Mouse (Mus musculus): ENCODE measurements around the gene Ttc39b. TPM values are rescaled to one million over a fixed set of nuclear protein-coding genes. Genes with fewer than 3 reads are reported as not detected.
A peak's percentile ranks its signal among the peaks of the same experiment; 100 is the strongest.

Gene Ttc39b
- total RNA-seq, 2 experiments from 2014 or later, result 13.4 to 17.7 TPM

- DNase-seq, result peak; percentile 86 to 87
- intact Hi-C loops (cut with DNase I), result loop anchor here (2.0 kb wide), 1 partner anchor 15 kb away; no protein-coding TSS in a partner anchor
Observed at GRCm38 (mm10) chr4:83323201-83323903, 703 bp downstream of the Ttc39b start.

GRCm38 (mm10) chr4:83319736-83320135 is 4.3 kb downstream of the Ttc39b start:
- intact Hi-C loops (cut with DNase I), result no loop called here
- DNase-seq, result no peak

- DNase-seq, result no peak
- intact Hi-C loops (cut with DNase I), result no loop called here
Observed at GRCm38 (mm10) chr4:83318758-83319157, 5.3 kb downstream of the Ttc39b start.

- intact Hi-C loops (cut with DNase I), result no loop called here
Observed at GRCm38 (mm10) chr4:83317826-83318348, 6.2 kb downstream of the Ttc39b start.

GRCm38 (mm10) chr4:83316718-83317117 is 7.3 kb downstream of the Ttc39b start:
- DNase-seq, result no peak
- intact Hi-C loops (cut with DNase I), result no loop called here

More at GRCm38 (mm10) chr4:83317826-83318348, 6.2 kb downstream of the Ttc39b start:
- DNase-seq, result no peak

DNA sequence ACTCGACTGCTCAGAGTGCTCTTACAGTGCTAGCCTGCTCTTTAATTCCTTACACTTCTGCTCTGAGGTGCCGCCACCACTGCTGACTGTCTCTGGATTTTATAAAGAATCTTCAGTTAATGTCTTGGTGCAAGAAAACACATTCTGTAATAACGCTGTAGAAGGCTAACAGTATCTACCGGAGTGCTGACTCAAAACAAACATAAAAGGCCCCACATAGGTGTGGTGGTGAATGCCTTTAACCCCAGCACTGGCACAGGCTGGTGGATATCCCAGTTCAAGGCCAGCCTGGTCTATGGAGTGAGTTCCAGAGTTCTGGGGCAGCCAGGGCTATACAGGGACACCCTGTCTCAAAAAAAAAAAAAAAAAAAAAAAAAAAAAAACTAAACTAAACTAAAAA is 8.1 kb downstream of the Ttc39b start:
- intact Hi-C loops (cut with DNase I), result no loop called here
- no peak for DNase-seq

DNA sequence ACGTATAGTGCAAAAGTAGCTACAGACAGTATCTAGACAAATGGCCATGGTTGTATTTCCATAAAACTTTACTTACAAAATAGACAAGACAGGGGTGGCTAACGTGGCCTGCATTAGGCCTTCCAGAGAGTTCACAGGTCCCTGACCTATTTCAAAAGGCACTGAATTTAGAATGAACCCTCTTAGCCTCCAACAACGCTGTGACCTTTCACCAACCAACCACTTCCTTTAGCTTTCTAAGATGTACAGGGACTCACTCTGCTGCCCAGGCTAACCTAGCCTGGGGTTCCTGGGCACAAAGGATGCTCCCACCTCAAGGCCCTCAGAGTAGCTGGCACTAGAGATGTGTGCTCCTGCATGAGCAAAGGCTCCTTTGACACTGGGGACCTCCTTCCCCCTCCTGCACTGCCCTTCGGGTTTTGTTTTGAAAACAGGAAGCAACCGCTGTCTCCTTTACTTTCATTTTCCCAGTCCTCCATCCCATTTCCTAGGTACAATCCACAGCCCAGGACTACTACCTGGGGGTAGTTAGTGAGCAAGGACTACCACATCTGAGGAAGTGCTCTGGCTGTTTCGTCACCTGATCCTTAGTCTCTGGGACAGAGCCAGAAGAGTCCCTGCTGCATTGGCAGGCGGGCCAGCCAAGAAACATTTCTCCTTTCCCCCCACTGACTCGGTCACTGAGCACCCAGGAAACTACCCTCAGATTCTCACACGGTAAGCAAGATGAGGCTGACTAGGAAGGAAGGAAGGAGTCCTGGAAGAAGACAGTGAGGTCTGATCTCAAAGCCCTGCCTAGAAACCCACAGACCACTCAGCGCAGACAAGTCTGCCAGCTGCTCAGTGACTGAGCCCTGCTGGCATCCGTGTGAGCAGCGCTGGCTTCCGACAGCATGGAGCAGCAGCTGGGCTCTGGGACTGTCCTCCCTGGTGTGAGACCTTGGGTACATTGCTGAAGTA is 8.9 kb downstream of the Ttc39b start:
- DNase-seq, result peak in 1 of 2 experiments; percentile 39
- intact Hi-C loops (cut with DNase I), result no loop called here

DNA sequence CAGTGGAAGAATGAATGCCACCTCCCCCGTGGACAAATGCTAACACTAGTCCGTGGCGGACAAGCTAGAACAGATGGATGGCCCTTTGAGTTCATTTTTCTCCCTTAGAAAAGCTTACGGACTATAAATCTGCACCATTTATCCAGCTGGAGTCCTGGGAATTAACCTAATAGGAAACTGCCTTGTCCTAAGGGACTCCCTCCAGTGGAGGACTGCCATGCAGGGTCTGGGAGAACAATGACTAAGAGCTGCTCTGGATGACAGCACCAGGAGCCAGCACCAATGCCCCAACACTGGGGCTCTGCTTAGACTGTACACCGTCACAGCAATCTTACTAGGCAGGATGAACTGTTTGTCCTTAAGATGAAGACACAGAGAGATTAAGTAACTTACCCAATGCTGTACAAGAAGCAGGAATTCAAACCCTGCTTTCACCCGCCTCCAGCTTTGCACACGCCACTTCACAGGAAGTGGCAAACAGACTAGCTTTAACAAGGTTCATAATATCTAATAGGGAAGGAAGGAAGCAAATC is 9.7 kb downstream of the Ttc39b start:
- intact Hi-C loops (cut with DNase I), result no loop called here
- no peak for DNase-seq

GRCm38 (mm10) chr4:83312336-83312735 is 11.7 kb downstream of the Ttc39b start:
- intact Hi-C loops (cut with DNase I), result no loop called here
- DNase-seq, result peak; percentile 31 to 44

GRCm38 (mm10) chr4:83311481-83311880 is 12.6 kb downstream of the Ttc39b start:
- DNase-seq, result no peak
- intact Hi-C loops (cut with DNase I), result no loop called here

- intact Hi-C loops (cut with DNase I), result no loop called here
- no peak for DNase-seq
Observed at GRCm38 (mm10) chr4:83310990-83311389, 13.1 kb downstream of the Ttc39b start.

GRCm38 (mm10) chr4:83308914-83309313 is 15.1 kb downstream of the Ttc39b start:
- intact Hi-C loops (cut with DNase I), result loop anchor here (2.0 to 10.0 kb wide), 2 partner anchors 14 to 266 kb away; no protein-coding TSS in a partner anchor
- DNase-seq, result no peak

DNA sequence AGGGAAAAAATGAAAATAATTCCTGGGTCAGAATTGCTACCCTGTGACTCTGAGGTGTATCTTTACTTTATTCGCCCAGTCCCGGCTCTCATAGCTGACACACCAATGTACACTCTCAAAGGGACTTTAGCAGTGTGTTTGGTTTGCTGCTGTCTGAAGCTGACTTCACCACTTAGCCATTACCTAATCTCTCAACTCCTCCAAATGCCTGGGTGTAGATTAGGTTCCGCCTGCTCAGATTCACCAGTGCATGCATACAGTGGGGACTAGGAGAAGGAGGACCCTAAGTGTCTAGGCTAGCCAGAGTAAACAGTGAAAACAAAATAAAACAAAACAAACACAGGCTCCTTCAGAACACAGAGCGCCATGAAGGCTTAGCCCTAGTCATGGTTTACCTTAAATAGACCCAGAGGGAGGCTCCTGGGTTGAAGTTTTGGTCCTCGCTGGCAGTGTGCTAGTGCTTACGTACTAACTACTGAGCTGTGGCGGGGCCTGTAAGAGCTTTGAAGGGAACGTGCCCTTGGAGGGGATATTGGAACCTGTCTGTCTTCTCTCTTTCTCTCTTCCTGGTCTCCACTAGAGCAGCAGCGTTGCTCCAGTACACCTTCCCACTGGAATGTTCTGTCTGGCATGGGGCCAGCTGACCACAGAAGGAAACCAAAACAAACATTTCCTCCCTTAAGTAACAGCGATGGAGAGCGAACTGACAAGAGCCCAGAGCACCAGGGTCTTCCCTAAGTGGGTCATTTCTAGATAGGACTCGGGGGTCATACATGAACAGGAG is 16.2 kb downstream of the Ttc39b start:
- intact Hi-C loops (cut with DNase I), result loop anchor here (2.0 to 10.0 kb wide), 2 partner anchors 15 to 267 kb away; no protein-coding TSS in a partner anchor
- peak; percentile 51 to 69 for DNase-seq

DNA sequence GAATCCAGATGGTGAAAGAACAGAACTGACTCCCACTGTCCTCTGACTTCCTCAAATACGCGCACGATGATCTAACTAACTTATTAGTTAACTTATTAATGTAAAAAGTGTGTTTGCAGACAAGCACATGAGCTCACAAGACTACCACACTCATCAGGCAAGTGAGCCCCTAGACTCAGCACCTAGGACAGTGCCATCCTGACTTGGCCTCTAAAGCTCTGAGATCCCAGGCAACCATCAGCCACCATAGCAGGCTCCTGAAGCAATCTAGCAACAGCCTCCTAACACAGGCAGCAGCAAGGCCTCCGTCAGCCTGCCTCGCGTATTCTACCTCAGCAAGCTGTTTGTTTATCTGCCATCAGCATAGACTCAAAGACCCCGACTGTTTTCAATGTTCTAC is 17.2 kb downstream of the Ttc39b start:
- intact Hi-C loops (cut with DNase I), result loop anchor here (10.0 kb wide), 1 partner anchor 268 kb away; no protein-coding TSS in a partner anchor
- DNase-seq, result no peak

- no peak for DNase-seq
- intact Hi-C loops (cut with DNase I), result loop anchor here (10.0 kb wide), 1 partner anchor 270 kb away; no protein-coding TSS in a partner anchor
Observed at GRCm38 (mm10) chr4:83305099-83305498, 19.0 kb downstream of the Ttc39b start.

DNA sequence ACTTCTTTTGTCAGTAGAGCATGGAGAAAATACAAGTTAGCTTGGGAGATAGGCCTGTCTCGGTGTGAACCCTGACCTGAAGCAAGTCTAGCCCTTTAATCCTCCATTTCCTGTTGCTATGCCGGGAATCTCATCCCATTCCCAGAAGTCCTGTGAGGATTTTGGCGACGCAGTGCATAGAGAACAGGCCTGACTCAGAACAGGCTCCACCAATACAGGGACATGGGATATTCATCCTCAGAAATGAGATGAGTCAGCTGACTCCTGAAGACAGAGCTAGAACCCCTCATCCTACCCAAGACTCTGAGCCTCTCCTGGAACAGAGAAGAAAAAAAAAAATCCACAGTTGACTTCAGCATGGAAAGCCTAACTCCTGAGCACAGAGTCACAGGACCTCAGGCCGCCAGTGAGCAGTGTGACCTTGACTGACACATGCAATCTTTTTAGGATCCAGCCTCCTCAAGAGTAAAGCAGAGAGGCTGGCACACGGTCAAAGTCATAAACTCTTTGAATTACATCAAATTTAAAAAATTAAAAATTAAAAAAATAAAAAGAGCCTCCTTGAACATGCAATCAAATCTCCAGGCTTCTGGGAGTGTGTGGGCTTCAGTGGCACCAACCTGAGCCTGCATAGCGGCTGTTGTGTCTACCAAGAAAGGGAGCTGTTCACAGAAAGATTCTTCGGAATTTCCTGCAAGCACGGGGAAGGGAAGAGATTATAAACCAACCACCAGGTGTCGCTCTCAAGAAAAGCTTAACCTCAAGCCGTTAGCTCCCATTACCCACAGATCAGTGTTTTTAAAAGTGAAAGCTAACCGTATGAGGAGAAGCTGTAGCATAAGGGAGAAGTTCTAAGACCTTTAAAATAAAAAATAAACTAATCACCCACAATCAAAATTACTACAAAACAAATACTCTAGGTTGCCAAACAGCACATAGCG is 20.9 kb downstream of the Ttc39b start:
- intact Hi-C loops (cut with DNase I), result loop anchor here (1.0 to 10.0 kb wide), 3 partner anchors 41 to 272 kb away; no protein-coding TSS in a partner anchor
- peak; percentile 72 to 83 for DNase-seq

DNA sequence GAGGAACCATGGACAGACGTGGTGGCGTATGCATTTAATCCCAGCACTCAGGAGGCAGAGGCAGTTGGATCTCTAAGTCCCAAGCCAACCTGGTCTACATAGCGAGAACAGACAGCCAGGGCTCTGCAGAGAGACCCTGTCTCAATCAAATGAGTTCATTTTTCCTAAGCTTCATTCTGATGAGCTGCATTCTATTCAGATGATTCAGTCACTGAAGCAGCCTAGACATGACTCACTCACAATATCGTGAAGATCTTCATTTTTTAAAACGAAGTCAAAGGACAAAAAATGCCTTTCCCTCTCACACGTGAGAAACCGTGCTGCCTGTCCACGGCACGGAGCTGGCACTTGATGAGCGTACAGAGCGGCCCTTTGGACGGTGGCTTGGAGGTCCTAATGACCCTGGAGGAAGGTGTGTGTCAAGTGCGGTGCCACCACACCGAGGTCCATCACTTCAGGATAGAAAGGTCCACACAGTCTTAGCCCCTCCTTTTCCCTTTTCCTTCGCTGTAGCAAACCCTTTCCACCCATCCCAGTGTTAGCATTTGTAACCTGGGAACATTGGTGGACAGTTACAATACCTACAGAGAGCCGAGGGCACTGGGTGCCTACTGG is 21.8 kb downstream of the Ttc39b start:
- intact Hi-C loops (cut with DNase I), result loop anchor here (5.0 to 10.0 kb wide), 2 partner anchors 40 to 273 kb away; no protein-coding TSS in a partner anchor
- DNase-seq, result no peak

DNA sequence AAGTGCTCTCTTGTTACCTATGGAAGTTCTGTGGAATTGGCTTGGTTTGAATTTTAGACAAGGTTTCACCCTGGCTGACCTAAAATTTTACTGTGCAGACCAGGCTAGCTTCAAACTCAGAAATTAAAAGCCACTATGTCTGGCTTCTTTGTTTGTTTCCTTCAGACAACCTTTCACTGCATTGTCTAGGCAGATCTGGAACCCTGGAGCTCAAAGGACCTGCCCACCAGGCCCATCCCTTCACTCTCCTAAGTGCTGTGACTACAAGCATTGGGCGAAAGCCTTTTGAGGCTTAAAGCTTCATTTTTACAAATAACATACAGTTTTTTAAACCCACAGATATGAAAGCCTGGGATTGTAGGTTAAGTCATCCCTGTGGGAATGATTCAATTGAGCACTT is 22.3 kb downstream of the Ttc39b start:
- DNase-seq, result no peak
- intact Hi-C loops (cut with DNase I), result loop anchor here (5.0 to 10.0 kb wide), 2 partner anchors 39 to 273 kb away; no protein-coding TSS in a partner anchor
